Mouse (Mus musculus): ENCODE data around the gene Ptprb.

The Ptprb gene

DNA sequence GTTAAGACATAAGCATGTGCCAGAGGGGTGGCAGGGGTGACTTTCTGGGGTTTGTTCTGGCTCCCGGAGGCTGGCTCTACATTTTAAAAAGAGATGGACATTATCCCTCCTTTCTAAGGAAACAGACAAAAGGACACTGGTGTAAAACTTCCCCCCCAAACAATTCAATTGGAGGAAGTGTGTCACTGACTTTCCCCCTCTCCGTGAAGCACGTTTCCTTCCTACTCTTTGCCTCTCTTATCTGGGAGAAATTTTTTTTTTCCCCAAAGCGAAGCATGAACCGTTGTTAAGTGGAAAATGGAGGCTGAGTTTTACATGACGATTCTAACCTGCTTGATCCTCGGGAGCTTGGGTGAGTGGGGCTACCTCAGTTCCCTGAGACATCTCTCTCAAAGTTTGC, at the start of gene Ptprb:
TSS of gene Ptprb (plus strand) at position 244 of the 400 bp plus-strand sequence.
- DNase-seq (ENCODE audit: low read depth, low spot score) = no peak

DNA sequence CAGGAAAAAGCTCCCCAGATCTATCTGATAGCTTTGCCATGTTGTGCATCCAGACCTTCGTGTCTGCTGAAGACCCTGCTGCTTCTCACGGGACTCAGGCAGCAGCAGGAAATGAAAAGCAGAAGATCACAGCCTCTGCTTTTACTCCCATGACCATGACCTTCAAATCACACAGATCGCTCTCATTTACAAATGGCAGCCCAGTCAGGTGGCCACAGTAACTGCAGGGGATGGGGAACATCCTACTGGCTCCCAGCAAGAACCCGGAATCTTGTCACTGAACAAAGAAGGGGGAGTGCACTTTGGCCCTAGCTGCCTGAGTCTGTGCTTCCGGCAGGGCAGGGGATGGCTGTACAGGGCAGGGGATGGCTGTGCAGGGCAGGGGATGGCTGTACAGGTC, 40.0 kb upstream of the Ptprb start:
- DNase-seq (ENCODE audit: low read depth, low spot score) = no peak

DNA sequence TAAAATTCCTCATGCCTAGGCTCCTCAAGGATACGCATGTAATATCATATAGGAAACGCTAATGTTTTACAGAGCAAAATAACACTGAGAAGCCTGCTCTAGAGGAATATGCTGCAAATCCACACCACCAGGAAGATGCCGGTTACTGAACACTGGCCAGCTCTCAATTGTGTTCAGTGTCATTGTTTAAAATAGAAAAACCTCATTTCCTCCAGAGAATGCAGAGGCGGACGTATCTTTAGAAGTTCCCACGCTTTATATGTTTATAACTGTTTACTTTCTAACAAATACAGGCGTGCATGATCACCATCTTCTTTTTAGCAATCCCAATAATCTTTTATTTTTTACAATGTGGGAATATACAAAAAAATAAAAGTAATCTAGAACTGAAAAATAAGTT, 33.1 kb upstream of the Ptprb start:
- peak; percentile 26 for DNase-seq (ENCODE audit: low read depth, low spot score)

DNA sequence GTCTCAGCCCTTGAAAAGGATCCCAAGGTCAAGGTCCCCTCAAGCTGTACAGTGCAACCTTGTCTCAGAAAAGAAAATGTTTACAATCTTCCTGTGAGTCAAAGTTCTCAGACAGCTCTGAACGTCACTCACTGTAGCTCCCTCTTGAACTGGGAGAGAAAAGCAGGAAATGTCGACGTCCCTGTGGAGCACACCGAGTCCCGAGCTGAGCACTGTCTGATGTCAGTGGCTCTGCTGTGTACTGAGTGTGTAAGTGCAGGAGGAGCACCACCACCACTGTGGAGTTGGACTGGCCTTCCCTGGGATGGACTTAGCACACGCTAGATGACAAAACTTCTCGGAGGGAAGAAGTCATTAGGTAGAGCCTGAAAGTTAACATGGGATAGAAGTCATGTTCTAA, 31.9 kb upstream of the Ptprb start:
- no peak for DNase-seq (ENCODE audit: low read depth, low spot score)

DNA sequence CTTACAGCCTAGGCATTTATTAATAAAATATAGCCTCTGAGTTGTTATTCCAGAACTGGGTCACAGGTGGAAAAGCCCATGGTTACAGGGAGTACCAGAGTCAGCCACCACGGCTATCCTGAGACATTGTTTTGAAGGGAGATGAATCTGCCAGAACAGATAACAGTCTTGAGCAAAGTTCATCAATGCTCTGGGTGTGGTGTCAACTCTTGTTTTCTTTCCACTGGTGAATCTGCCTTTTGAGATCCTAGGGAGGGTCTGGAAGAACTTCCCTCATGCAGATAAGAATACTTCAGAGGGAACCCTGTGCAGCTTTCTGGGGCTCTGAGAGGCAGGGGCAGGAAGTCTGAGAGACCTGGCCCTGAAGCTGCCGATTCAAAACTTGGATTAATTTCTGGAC, 29.7 kb upstream of the Ptprb start:
- no peak for DNase-seq (ENCODE audit: low read depth, low spot score)

DNA sequence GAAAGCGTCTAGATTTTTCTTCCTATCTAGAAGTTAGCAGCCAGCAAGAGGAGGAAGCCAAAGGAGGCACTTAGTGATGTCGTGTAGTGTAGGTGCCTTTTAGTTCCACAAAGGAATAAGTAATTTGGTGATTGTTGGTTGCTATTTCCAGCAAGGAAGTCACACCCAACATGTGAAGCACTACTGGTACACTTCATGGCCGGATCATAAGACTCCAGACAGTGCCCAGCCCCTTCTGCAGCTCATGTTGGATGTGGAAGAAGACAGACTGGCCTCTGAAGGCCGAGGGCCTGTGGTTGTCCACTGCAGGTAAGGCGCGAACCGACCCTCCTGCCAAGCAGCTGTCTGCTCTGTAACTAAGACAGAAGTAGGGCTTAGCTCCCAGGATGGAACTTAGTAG, 22.7 kb upstream of the Ptprb start:
- no peak for DNase-seq (ENCODE audit: low read depth, low spot score)

DNA sequence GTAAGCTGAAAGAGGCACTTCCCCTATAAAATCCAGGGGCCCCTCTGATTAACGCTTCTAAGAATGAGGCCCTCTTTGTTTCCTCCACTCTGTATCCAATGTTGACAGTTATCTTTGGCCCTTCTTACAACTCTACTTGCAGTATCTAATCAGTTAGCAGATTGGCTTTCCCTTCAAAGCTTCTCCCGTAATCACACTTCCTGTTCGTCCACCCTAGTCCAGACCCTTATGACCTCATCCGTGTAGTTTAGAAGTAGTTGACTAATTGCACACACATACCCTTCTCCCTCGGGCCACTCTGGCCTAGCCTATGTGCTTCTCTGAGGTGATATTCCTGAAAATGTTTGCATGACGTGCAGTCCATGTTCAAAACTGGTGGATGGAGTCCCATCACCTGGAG, 21.4 kb upstream of the Ptprb start:
- DNase-seq (ENCODE audit: low read depth, low spot score) = no peak

DNA sequence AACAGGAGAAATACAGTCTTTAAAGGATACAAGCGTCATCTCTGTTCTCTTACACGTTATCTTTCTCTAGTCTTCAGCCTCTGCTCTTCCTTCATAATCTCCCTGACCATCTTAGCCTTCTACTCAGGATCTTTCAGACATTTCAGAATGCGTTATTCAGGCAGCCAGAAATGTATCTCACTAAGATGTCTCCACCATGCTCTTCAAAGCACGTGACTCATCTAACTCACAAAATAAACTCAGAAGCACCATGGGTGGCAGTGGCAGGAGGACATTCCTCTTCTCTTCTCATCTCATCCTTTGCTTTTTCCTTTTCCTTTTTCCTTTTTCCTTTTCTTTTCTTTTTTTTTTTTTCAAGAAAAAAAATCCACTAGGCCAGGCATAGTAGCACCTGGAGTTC, 16.0 kb upstream of the Ptprb start:
- no peak for DNase-seq (ENCODE audit: low read depth, low spot score)

DNA sequence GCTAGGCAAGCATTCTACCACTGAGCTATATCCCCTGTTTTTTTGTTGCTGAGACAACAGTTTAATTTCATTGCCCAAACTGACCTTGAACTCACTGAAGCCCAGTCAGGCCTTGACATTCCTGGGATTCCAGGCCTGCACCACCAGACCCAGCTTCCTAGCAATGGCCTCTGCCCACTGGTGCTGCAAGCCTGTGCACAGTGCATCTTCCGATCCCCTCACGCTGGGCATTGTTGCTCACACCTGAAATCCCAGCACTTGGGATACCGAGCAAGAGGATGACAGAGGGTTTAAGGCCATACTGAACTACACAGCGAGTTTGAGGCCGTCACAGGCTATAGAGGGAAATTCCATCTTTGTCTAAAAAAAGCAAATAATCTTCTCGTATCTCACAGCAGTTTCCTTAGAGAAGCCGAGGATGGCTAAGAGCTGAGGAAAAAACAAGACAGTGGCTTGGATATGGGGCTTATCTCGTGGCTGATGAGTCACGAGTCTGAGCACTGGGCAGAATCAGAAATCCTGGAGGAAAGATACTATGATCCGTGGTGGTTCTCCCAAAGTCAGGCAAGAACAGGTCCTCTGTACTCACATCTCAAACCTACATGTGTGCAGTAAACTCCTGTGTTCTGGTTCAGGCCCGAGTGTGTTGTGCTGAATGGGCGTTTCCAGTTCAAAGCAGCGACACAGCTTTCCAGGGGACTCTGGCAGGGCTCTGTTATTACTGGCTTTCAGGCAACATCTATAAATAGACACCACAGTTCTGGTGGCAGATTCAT, 14.5 kb upstream of the Ptprb start:
- peak; percentile 79 for DNase-seq (ENCODE audit: low read depth, low spot score)

DNA sequence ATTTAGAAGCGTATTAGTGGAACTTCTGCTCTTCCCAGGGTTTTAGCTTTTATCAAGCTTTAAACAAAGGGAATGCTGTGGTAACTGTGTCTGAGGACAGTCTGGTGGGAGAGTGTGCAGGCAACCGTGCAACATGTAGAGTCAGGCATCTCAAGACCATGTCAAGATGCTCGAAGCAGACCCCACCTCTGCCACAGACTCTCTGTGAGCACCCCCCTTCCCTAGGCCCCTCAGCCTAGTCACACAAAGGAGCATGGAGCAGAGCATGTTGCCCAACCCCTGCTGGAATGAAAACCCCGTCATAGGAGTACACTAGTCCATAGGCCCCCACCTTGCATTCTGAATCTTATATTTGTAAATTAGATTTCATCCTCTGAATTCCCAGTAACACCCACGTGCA, 13.8 kb upstream of the Ptprb start:
- no peak for DNase-seq (ENCODE audit: low read depth, low spot score)

DNA sequence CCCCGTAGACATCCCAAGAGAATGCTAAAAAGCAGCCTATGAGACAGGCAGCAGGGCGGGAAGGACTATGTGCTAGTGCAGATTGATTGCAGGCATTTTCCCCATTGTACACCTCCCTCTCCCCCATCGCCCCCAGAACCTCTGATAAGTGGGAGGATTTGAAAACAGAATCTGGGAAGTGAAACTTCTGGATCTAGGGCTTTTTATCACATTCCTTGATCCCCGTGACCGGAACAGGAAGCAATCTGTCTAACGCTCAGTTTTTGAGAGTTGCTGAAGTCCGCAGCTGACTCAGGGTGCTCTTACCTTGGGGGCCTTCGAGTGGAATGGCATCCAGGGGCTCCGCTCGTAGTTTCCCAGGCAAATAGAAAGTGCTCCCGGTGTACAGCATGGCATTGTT, 10.8 kb upstream of the Ptprb start:
- no peak for DNase-seq (ENCODE audit: low read depth, low spot score)

DNA sequence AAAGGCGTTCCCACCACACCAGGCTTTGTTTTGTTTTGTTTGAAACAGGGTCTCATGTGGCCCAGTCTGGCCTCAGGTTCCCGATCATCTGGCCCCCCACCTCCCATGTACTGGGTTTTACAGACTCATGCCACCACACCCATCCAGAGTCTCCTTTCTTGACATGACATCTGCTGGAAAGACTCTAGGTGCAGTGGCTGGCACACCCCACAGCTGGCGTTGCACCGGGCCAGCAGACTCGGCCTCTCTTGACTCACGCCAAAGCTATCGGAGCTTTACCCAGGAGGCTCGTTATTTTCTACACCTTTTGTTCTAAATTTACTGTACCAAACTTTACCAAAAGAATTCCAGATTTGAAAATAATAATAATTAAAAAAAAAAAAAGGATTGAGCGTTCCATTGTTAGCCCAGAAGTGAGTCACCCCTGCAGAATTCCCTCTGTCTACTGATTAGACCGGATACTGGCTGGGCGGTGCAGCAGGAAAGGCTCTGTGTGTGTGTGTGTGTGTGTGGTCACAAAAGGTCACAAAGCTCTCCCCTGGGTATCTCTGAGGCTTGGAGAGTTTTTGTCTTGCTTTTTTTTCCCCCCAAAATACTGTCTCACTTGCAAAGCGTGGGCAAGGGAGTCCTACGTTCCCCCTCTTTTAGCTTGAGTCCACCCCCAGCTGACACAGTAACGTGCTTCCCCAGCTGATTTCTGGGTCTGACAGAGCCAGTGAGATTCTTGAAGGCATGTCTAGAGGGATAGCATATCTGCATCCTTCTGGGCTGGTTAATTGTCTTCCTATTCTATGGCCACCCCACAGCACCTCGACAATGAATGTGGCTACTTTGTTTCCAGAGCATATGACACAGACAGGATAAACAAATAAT, 8.5 kb upstream of the Ptprb start:
- DNase-seq (ENCODE audit: low read depth, low spot score) = peak; percentile 44

DNA sequence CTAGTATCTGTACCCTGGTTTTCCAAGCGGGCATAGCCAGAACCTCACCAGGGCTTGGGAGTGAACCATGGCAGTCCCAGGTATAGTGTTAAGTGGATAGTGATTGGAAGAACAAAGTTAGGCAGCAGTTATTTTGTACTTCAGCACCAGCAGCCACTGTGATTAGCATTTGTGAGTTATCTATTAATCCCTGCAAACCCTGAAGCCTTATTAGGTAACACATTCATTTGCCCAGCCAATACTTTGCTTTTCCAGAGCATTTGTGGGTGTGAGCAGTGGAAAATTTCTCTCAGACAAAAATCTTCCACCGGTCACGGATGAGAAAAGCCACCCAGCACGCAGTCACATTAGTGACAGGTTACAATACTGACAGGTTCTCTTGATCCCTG, 7.9 kb upstream of the Ptprb start:
- DNase-seq (ENCODE audit: low read depth, low spot score) = no peak

DNA sequence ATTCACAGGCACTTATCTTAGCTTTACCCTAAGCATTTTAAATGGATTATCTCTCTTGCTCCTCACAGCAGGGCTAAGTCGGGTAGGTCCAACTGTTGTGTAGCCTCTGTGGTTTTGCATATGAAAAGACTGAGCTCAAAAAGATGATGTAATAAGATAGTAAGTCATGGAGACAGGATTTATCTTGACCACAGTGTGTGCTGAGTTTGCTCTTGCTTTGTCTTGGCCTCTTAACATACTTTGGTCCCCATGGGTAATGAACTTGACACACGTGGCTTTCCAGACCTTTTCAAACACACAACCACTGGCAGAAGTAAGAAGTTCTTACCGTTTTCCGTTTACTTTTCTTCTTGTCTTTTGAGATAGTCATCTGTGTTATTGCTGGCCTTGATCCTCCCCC, 7.0 kb upstream of the Ptprb start:
- no peak for DNase-seq (ENCODE audit: low read depth, low spot score)

DNA sequence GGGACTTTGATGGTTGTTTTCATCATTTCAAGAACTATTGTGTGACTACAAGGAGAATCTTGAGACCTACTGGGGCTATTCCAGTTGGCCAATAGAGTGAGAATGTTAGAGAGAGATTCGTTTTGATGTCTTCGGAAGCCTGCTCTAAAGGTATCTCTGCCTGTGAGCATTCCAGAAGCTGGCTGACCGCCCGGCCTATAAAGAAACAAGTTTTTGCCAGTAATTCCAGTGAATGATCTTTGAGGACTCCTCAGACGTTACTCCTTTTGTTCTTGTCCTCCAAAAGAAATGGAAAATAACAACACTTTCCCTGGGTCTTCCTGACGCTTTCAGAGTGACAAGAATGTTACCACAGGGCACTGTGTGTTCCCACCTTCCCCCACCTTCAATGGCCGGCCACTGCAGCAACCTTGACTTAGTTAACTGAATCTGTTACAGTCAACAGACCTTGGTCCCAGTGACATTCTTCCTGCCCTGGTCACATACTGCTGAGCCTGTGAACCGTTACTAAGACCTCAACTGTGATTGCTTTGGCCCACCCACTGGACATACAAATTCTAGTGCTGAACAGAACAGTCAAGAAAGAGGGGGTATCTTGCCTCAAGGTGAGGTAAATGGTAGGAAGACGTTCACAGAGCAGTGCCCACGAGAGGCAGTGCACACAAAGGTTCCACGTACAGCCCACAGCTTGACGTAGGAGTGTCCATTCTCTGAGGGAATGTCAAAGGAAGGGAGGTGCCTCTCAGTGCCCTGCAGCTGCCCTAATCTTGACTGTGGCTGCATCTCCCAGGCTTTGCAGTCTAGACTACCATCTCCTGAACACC, 4.5 kb upstream of the Ptprb start:
- DNase-seq (ENCODE audit: low read depth, low spot score) = no peak

DNA sequence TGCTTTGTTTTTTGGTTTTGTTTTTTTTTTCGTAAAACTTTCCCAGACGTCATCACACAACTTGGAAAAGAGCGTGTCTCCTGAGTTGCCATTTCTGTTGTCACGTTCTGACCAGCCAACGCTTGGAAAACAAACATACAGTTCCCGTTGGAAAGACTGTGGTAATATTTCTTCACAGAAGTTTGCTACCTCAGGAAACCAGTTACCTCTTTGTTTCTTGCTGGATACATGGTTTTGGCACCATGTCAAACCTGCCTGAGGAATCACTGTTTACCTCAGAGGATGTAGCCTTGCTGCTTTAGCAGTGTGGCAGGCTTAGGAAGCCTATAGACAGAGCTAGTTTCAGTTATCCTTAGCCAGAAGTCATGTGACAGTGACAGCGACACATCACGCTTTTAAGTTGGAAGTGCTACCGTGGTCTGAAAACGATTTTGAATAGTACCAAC, 3.8 kb upstream of the Ptprb start:
- no peak for DNase-seq (ENCODE audit: low read depth, low spot score)

DNA sequence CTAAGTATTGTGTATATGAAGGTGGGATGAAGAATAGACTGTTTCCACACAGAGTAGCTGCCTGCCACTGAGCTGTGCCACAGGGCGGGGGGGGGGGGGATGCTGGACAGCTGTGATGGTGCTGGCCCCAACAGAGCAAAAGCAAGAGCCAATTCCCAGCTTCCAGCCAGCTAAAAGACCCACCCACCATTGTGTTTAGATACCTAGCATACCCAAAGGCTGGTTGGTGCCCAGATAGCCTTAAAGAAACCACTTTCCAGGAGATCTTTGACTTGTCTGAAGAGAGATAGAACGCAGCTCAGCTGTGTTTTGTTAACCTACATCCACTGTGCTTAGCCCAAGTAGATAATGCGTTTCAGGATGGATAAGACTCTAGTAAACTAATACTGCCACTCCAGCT, 3.2 kb upstream of the Ptprb start:
- no peak for DNase-seq (ENCODE audit: low read depth, low spot score)

DNA sequence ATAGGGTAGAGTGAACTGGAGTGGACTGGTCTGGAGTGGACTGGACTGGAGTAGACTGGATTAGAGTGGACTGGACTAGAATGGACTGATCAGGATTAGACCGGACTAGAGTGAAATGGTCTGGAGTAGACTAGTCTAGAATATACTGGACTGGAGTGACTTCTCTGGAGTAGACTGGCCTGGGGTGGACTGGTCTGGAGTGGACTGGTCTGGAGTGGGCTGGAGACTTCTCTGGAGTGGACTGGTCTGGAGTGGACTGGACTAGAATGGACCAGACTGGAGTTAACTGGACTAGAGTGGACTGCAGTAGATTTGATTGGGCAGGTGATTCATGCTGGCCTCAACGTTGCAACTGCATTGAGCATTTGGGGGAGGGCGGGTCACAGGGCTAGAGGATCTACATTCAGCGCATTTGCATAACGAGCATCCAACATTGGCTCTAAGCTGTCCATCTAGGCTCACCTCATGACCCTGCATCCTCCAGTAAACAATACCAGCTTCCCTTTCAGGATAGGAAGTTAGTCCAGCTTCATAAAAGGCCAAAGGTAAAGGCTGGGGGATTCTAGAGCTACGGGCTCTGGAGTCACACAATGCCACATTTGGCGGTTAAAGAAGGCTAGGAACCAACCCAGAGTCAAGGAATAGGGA, 11.5 kb downstream of the Ptprb start:
- DNase-seq (ENCODE audit: low read depth, low spot score) = no peak

DNA sequence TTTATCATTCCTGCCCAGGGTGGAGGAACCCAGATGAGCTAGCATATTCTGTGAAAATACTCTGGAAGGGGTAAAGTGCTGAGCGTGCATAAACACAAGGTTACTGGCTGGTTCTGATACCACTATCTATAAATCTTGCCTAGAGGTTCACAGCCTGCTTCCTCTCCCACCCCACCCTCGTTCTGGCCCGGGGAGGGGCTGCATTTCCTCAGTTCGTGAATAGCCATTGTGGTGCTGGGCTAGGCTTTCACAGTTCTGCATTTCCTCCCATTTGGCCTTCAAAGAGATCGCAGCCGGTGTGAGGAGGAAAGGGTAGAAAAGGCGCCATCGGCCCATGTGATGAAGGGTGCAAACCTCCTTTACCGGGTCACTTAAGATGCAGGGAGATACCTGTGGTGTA, 12.8 kb downstream of the Ptprb start:
- no peak for DNase-seq (ENCODE audit: low read depth, low spot score)

DNA sequence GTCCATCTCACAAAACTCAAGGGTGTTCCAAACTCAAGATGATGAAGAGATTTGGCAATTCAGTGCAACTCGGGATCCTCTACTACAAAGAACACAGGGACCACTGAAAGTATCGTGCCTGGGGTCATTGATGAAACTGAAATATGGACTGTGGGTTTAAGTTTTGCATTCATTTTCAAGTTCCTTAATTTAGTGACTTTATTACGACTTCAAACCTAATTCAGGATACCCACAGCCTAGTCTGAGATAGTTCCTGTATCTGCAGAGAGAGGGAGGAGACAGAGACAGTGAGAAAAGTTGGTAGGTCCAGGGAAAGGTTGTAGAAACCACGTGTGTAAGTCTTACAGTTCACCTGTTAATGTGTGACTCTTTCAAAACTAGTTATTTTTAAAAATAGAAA, 15.2 kb downstream of the Ptprb start:
- DNase-seq (ENCODE audit: low read depth, low spot score) = no peak

DNA sequence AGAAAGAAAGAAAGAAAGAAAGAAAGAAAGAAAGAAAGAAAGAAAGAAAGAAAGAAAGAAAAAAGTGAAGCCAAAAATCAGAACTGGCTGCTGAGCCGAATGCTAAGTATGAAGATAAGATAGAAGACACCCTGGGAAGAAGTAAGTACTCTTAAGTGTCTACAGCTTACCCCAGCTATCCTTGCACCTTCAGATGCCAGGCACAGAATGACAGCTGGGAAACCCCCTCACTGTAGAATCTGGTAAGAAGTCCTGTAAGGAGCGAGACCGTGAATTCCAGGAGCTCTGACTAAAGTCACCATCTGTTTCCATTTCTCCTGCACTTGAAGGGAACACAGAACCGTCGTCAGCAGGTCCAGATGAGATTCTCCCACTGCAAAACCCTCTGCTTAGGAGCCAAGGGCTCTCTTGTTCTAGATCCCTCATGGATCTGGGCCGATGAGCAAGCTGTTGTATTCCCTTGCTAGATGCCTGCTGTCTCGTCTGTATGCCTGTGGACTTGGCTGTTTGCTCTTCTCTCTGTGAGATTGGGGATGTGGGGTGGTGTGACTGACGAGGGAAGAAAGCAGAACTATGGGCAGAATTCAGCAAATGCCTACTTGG, 15.9 kb downstream of the Ptprb start:
- DNase-seq (ENCODE audit: low read depth, low spot score) = peak; percentile 92
